Mouse (Mus musculus) midbrain, embryonic 14.5 days (tissue): ENCODE results near the gene Mmp2. TPM values are rescaled to one million over a fixed set of nuclear protein-coding genes. Genes with fewer than 3 reads are reported as not detected.

Source experiments
- ATAC-seq: fragments of 200-750 bp; cut with Nextera tagmentation; 2 replicates; pipeline ENCODE4 v1.8.0; 2017; ENCODE audit warnings: moderate number of reproducible peaks, moderate library complexity; ENCODE audit not compliant: low FRiP score, low TSS enrichment
- DNase-seq: peaks from one replicate; pipeline ENCODE4 v3.0.0-alpha.2; 2015
- H3K27ac ChIP-seq: fragments of 300-500 bp; sonication (generic); replicated peaks from 2 replicates; pipeline ENCODE4 v1.5.1; 2014; ENCODE audit warnings: mild to moderate bottlenecking, low read depth, low read length, moderate library complexity
- H3K27me3 ChIP-seq: fragments of 300-500 bp; sonication (generic); 2 replicates; pipeline ENCODE4 v1.6.1; 2014; ENCODE audit warnings: low read length, control low read depth, mixed read lengths; ENCODE audit not compliant: control insufficient read depth, insufficient read depth
- H3K36me3 ChIP-seq: fragments of 300-500 bp; sonication (generic); 2 replicates; pipeline ENCODE4 v1.6.1; 2014; ENCODE audit warnings: low read length, control low read depth; ENCODE audit not compliant: control insufficient read depth, insufficient read depth
- H3K4me1 ChIP-seq: fragments of 300-500 bp; sonication (generic); 2 replicates; pipeline ENCODE4 v1.6.1; 2014; ENCODE audit warnings: mild to moderate bottlenecking, antibody characterized with exemption, low read length, control low read depth; ENCODE audit not compliant: control insufficient read depth, insufficient read depth
- H3K4me2 ChIP-seq: fragments of 300-500 bp; sonication (generic); 2 replicates; pipeline ENCODE4 v1.6.1; 2014; ENCODE audit warnings: mild to moderate bottlenecking, low read length, moderate library complexity
- H3K4me3 ChIP-seq: fragments of 300-500 bp; sonication (generic); replicated peaks from 2 replicates; pipeline ENCODE4 v1.5.1; 2014; ENCODE audit warnings: low read depth, low read length
- H3K9ac ChIP-seq: fragments of 300-500 bp; sonication (generic); replicated peaks from 2 replicates; pipeline ENCODE4 v1.6.1; 2014; ENCODE audit warnings: mild to moderate bottlenecking, low read length, moderate library complexity
- H3K9me3 ChIP-seq: fragments of 300-500 bp; sonication (generic); 2 replicates; pipeline ENCODE4 v1.6.1; 2016; ENCODE audit warnings: low read length, control low read depth, mixed read lengths; ENCODE audit not compliant: control insufficient read depth
- WGBS: fragments of 180-500 bp; shearing (Covaris S2); extraction: QIAGEN DNeasy Blood & Tissue Kit; methylation state at CpG from one replicate; pipeline ENCODE4 v1.1.7; 2014; 5-methylcytosine and 5-hydroxymethylcytosine counted together
- polyA plus RNA-seq: library from polyadenylated mRNA; unstranded; fragments of >200 nt; fragmentation: Nextera tagmentation; extraction: Ambion mirVana; gene quantifications from 2 replicates; pipeline ENCODE4 v1.2.1, GENCODE M21; 2014

The Mmp2 gene
- polyA plus RNA-seq, 1 experiment from 2014 or later, result 22.2 TPM

DNA sequence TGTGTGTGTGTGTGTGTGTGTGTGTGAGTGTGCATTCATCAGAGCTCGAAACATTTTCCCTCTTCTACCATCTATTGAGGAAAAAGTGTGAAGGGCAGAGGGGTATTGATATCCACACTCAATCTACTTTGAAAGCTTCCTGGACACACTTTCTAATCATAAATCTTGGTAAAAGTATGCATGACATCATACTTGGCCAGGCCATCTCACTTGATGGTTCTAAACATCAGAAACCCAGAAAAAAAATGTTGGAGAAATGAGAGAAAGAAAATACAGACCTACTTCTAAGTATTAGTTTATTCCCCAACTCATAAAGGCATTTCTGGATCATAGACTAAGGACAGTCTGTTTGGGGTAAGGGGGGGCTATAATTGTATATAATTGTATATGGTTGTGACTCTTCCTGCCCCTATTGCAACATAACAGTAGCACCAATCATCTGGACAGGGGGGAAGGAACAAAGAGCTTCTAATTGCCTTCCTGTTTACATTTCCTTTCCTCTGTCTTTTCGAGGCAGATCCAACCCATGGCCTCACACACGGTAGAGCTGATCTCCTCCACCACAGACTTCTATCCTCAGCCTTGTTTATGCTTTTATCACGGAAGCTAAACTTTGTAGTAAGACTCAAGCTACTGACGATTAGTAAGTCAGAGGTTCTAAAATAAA, 7.1 kb downstream of the Mmp2 start:
- Histone ChIP-seq H3K36me3 (no peaks in the 10 kb centered on the region; the same call in 1 of the 2 replicates), H3K4me1 (no peaks in the 10 kb centered on the region), H3K27me3 (no peaks in the 10 kb centered on the region), H3K4me2 (no peak overlapping the region), H3K27ac (no peak overlapping the region), H3K9me3 (no peaks in the 10 kb centered on the region), H3K4me3 (no peak overlapping the region), H3K9ac (no peak overlapping the region)
- DNase-seq, result no peak
- ATAC-seq, result no peak
- 90% methylated on average over 5 of the region's 5 CpGs for WGBS

GRCm38 (mm10) chr8:92834786-92835500, 7.9 kb downstream of the Mmp2 start:
- Histone ChIP-seq H3K36me3 (no peaks in the 10 kb centered on the region; the same call in 1 of the 2 replicates), H3K9me3 (no peaks in the 10 kb centered on the region), H3K27me3 (no peaks in the 10 kb centered on the region), H3K4me3 (no peak overlapping the region), H3K4me2 (no peak overlapping the region), H3K9ac (no peak overlapping the region), H3K27ac (no peak overlapping the region), H3K4me1 (no peaks in the 10 kb centered on the region)
- DNase-seq, result no peak
- no peak for ATAC-seq
- 91% methylated on average over 11 of the region's 11 CpGs for WGBS

DNA sequence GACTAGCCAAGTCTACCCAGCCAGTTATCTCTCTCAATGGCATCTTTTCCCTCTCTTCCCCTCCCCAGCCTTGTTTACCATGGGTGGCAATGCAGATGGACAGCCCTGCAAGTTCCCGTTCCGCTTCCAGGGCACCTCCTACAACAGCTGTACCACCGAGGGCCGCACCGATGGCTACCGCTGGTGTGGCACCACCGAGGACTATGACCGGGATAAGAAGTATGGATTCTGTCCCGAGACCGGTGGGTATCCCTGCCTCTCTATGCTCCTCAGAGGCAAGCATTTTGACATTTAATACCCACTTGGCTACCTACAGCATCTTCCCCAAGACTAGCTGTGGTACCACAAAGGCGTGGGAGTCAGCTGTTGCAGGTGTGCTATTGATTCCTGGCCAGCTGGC, 8.8 kb downstream of the Mmp2 start:
- H3K9ac ChIP-seq, result no peak overlapping the region
- H3K36me3 ChIP-seq, result no peaks in the 10 kb centered on the region; the same call in 1 of the 2 replicates
- no peaks in the 10 kb centered on the region for H3K4me1 ChIP-seq
- H3K9me3 ChIP-seq, result no peaks in the 10 kb centered on the region
- DNase-seq (no peak), ATAC-seq (no peak)
- 96% methylated on average over 11 of the region's 11 CpGs for WGBS
- H3K4me2 ChIP-seq, result no peak overlapping the region
- H3K4me3 ChIP-seq, result no peak overlapping the region
- H3K27ac ChIP-seq, result no peak overlapping the region
- H3K27me3 ChIP-seq, result no peaks in the 10 kb centered on the region

DNA sequence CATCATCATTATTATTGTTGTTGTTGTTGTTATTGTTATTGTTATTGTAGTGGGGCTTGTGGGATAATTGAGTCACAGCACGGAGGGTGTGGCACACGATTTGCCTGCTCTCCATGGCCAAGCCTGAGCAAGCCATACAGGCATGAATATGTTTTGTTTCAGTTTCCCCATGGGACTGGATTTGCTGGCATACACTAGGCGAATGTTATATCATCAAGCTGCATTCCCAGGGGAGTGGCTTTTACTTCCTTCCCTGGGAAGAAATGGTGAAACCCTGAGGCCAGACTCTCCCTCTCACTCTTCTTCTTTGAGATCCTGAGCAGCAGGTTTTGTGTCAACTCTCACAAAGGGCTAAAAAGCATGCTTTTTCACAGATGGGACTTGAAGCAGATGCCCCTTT, 11.5 kb downstream of the Mmp2 start:
- H3K4me3 ChIP-seq, result no peak overlapping the region
- no peak for ATAC-seq
- H3K36me3 ChIP-seq, result no peaks in the 10 kb centered on the region; the same call in 1 of the 2 replicates
- no peaks in the 10 kb centered on the region for H3K27me3 ChIP-seq
- H3K4me2 ChIP-seq, result no peak overlapping the region
- no peak overlapping the region for H3K9ac ChIP-seq
- no peak for DNase-seq
- WGBS, result 79% methylated on average over 3 of the region's 3 CpGs
- H3K9me3 ChIP-seq, result no peaks in the 10 kb centered on the region
- no peaks in the 10 kb centered on the region for H3K4me1 ChIP-seq
- no peak overlapping the region for H3K27ac ChIP-seq

- H3K9me3 ChIP-seq, result no peaks in the 10 kb centered on the region
- DNase-seq, result no peak
- H3K36me3 ChIP-seq, result no peaks in the 10 kb centered on the region; the same call in 1 of the 2 replicates
- no peaks in the 10 kb centered on the region for H3K27me3 ChIP-seq
- WGBS, result 93% methylated on average over 8 of the region's 8 CpGs
- H3K4me2 ChIP-seq, result no peak overlapping the region
- no peak overlapping the region for H3K9ac ChIP-seq
- no peak for ATAC-seq
- no peak overlapping the region for H3K4me3 ChIP-seq
- H3K4me1 ChIP-seq, result no peaks in the 10 kb centered on the region
- no peak overlapping the region for H3K27ac ChIP-seq
Measured at GRCm38 (mm10) chr8:92839161-92839560, 12.1 kb downstream of the Mmp2 start.

DNA sequence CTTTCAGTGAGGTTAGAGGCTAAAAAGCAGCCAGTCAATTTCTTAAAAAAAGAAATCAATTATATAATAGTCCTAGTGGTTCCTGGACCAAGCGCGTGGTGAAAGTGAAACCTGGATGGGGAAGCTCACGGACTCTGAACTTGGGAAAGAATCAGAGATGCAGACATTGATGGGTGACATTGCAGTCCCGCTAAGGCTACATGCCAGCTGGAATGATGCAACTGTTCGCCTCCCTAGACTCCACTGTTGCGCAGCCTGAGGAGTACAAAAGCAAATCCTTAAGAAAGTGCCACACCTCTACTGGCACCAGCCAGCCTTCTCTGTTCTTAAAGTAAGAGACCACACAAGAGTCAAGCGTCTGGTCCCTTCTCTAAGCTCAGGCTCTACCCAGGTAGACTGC, 12.8 kb downstream of the Mmp2 start:
- DNase-seq (no peak), ATAC-seq (no peak)
- H3K36me3 ChIP-seq, result no peaks in the 10 kb centered on the region; the same call in 1 of the 2 replicates
- H3K4me1 ChIP-seq, result no peaks in the 10 kb centered on the region
- H3K9me3 ChIP-seq, result no peaks in the 10 kb centered on the region
- no peaks in the 10 kb centered on the region for H3K27me3 ChIP-seq
- WGBS, result 97% methylated on average over 7 of the region's 7 CpGs
- H3K4me3 ChIP-seq, result no peak overlapping the region
- no peak overlapping the region for H3K9ac ChIP-seq
- no peak overlapping the region for H3K4me2 ChIP-seq
- no peak overlapping the region for H3K27ac ChIP-seq

GRCm38 (mm10) chr8:92846684-92847083, 19.6 kb downstream of the Mmp2 start:
- no peaks in the 10 kb centered on the region for H3K27me3 ChIP-seq
- H3K36me3 ChIP-seq, result no peaks in the 10 kb centered on the region
- 26% methylated on average over 3 of the region's 3 CpGs for WGBS
- H3K27ac ChIP-seq, result no peak overlapping the region
- DNase-seq (peak; percentile 56), ATAC-seq (no peak)
- no peak overlapping the region for H3K4me3 ChIP-seq
- H3K4me1 ChIP-seq, result peaks cover 12% of the 10 kb centered on the region
- no peak overlapping the region for H3K4me2 ChIP-seq
- no peak overlapping the region for H3K9ac ChIP-seq
- H3K9me3 ChIP-seq, result no peaks in the 10 kb centered on the region

- Histone ChIP-seq H3K9me3 (no peaks in the 10 kb centered on the region), H3K4me2 (no peak overlapping the region), H3K9ac (no peak overlapping the region), H3K36me3 (no peaks in the 10 kb centered on the region), H3K4me3 (no peak overlapping the region), H3K27ac (no peak overlapping the region; the same call in 1 of the 2 replicates), H3K4me1 (peaks cover 12% of the 10 kb centered on the region), H3K27me3 (no peaks in the 10 kb centered on the region)
- 45% methylated on average over 9 of the region's 9 CpGs for WGBS
- ATAC-seq (no peak), DNase-seq (peak; percentile 36)
Measured at GRCm38 (mm10) chr8:92847299-92847698, 20.2 kb downstream of the Mmp2 start.

DNA sequence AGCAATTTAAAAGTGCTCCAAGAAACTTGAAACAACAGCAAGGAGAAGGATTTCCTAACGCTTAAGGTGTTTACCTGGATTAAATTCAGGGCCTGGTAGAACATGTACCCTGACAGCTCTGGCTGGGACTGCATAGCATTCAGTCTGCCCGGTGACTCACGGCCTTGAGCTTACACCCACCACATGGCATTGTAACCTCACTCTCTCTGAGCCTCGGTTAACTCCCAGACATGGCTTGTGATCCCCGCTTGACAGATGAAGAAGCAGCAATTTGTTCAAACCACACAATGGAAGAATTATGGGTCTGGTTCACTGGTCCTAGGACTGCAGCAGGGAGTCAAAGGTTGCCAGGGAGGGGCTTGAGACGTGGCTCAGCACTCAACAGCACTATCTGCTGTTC, 22.2 kb downstream of the Mmp2 start:
- no peak overlapping the region for H3K4me2 ChIP-seq
- 55% methylated on average over 6 of the region's 6 CpGs for WGBS
- no peak overlapping the region for H3K9ac ChIP-seq
- DNase-seq (no peak), ATAC-seq (no peak)
- no peak overlapping the region for H3K27ac ChIP-seq
- no peaks in the 10 kb centered on the region for H3K27me3 ChIP-seq
- H3K4me3 ChIP-seq, result no peak overlapping the region
- H3K4me1 ChIP-seq, result peaks cover 12% of the 10 kb centered on the region
- no peaks in the 10 kb centered on the region for H3K9me3 ChIP-seq
- no peaks in the 10 kb centered on the region for H3K36me3 ChIP-seq
